Mouse (Mus musculus): ENCODE measurements around the gene Mtcl1.

DNA sequence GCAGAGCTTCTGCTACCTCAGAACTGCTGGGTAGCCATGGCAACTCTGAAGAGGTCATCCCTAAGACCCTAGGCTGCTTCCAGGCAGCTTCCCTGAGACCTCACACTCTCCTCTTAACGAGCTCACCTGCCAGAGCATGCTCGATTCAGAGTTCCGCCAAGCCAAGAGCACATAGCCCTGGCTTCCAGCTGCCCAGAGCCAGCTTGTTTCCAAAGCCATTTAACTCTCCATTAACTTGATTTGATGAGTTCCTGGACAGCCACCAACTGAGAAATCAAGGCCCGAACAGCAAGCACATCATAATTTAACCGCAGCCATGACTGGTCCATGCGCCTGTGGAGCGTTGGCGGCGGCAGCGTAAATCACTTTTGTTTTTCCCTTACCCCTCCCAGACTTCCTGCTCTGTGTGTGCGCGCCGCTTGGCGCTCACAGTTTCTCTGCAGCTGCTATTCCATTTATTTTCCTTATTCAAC is 32.7 kb downstream of the Mtcl1 start:
- TF ChIP-seq POLR2A (IDR thresholded peaks at IDR 0.05; ENCODE audit: control insufficient read depth, extremely low read depth, insufficient read depth, low read length, poor library complexity): no peak
- no peak for TF ChIP-seq CTCF (IDR thresholded peaks at IDR 0.05; ENCODE audit: borderline replicate concordance, control insufficient read depth, extremely low read depth, insufficient read depth, low read length, poor library complexity)
